Comparison of ENCODE assay signal across 12 mouse cellular contexts in genomic region chr1:172049131-172049782, GRCm38 (mm10). TPM values are rescaled to one million over a fixed set of nuclear protein-coding genes. Genes with fewer than 3 reads are reported as not detected.
DNase-seq lines count a peak whose midpoint lies in the region; ATAC-seq and TF ChIP-seq lines count a peak whose summit lies in the region.
"Had no signal": no experiment of that assay in that cellular context is flagged by ENCODE, and none has a peak within 500 bp of the region (broad histone marks: within the 10 kb centered on the region; RNA-seq: fewer than 3 reads in every experiment).

No protein-coding gene starts in this region.

- H3K4me3 ChIP-seq in embryonic facial prominence, embryonic 12.5 days: 0 out of 2 replicates have a peak overlapping the region, but pooled peaks have one; percentile 1
- no peak overlapping the region for H3K4me3 ChIP-seq in hindbrain, embryonic 15.5 days
- H3K4me3 ChIP-seq in myocyte: no peak overlapping the region
- no peak overlapping the region for H3K4me3 ChIP-seq in liver, postnatal 0 days (ENCODE audit: low read depth, low read length)
- H3K4me3 ChIP-seq in cerebellum, adult 2 months (replicated peaks; ENCODE audit: insufficient read depth, low read depth, low read length): no peak overlapping the region

- no peaks in the 10 kb centered on the region for H3K36me3 ChIP-seq in embryonic facial prominence, embryonic 12.5 days
- H3K36me3 ChIP-seq in hindbrain, embryonic 15.5 days: no peaks in the 10 kb centered on the region
- no peaks in the 10 kb centered on the region for H3K36me3 ChIP-seq in myocyte (ENCODE audit: control insufficient read depth, insufficient read depth)
- H3K36me3 ChIP-seq in liver, postnatal 0 days (replicated peaks; ENCODE audit: insufficient read depth, low read length): no peaks in the 10 kb centered on the region

- TF ChIP-seq EP300 in liver, postnatal 0 days (IDR thresholded peaks at IDR 0.05; ENCODE audit: low read depth): no peak

- peak; percentile 40 for DNase-seq in gastrocnemius, postnatal 14 days
- no peak for DNase-seq in gastrocnemius, adult 18-20 months (ENCODE audit: low spot score)
- DNase-seq in left cerebral cortex, postnatal 25 days (ENCODE audit: low spot score in 2 of 2): no peak
- no peak for DNase-seq in liver, postnatal 0 days
- DNase-seq in cerebellum, adult 2 months: no peak
- DNase-seq: cerebellum, postnatal 25 days had no signal

- no peak for TF ChIP-seq CTCF in liver, postnatal 0 days (IDR thresholded peaks at IDR 0.05; ENCODE audit: low read depth)
- no peak for TF ChIP-seq CTCF in cerebellum, adult 2 months (IDR thresholded peaks at IDR 0.05; ENCODE audit: borderline replicate concordance, insufficient read depth, low read depth, low read length)

- H3K9ac ChIP-seq in embryonic facial prominence, embryonic 12.5 days: no peak overlapping the region
- H3K9ac ChIP-seq in hindbrain, embryonic 15.5 days: peak overlapping the region; percentile 18; the same call in 1 of the 2 replicates
- no peak overlapping the region for H3K9ac ChIP-seq in liver, postnatal 0 days (replicated peaks)

- peaks cover 35% of the 10 kb centered on the region for H3K27me3 ChIP-seq in embryonic facial prominence, embryonic 12.5 days
- H3K27me3 ChIP-seq in hindbrain, embryonic 15.5 days: no peaks in the 10 kb centered on the region
- H3K27me3 ChIP-seq in myocyte (ENCODE audit: control insufficient read depth, insufficient read depth, insufficient read length): peaks cover 4% of the 10 kb centered on the region
- peaks cover 32% of the 10 kb centered on the region for H3K27me3 ChIP-seq in liver, postnatal 0 days (ENCODE audit: insufficient read depth, low read length)
- no peaks in the 10 kb centered on the region for H3K27me3 ChIP-seq in cerebellum, adult 2 months (ENCODE audit: control insufficient read depth, insufficient read depth, low read length)

- peak overlapping the region; percentile 11 for H3K4me2 ChIP-seq in embryonic facial prominence, embryonic 12.5 days (replicated peaks)
- H3K4me2 ChIP-seq in hindbrain, embryonic 15.5 days: peak overlapping the region; percentile 38
- peak overlapping the region; percentile 66 for H3K4me2 ChIP-seq in myocyte (ENCODE audit: low read depth)
- no peak overlapping the region for H3K4me2 ChIP-seq in liver, postnatal 0 days (ENCODE audit: low read depth, low read length)

- WGBS in embryonic facial prominence, embryonic 12.5 days: 18% methylated on average over 13 of the region's 13 CpGs
- WGBS in hindbrain, embryonic 15.5 days: 12% methylated on average over 13 of the region's 13 CpGs
- WGBS in liver, postnatal 0 days (ENCODE audit: insufficient replicate concordance): 48% methylated on average over 13 of the region's 13 CpGs
- WGBS in cerebellum, adult 2 months: 20% methylated on average over 13 of the region's 13 CpGs

- H3K27ac ChIP-seq in embryonic facial prominence, embryonic 12.5 days: peak overlapping the region; percentile 41; the same call in 1 of the 2 replicates
- peak overlapping the region; percentile 81 for H3K27ac ChIP-seq in hindbrain, embryonic 15.5 days (replicated peaks)
- H3K27ac ChIP-seq in liver, postnatal 0 days (ENCODE audit: low read depth): no peak overlapping the region
- H3K27ac ChIP-seq in cerebellum, adult 2 months (ENCODE audit: insufficient read depth, low read length): no peak overlapping the region

- intact Hi-C loops in gastrocnemius, postnatal 14 days (cut with DNase I; ENCODE audit: low total_unique reads): no loop called here
- intact Hi-C loops in left cerebral cortex, postnatal 25 days (cut with DNase I): loop anchor here (5.0 kb wide), 2 partner anchors 78 to 263 kb away; partner anchors contain the start of gene Pex19

- no peaks in the 10 kb centered on the region for H3K9me3 ChIP-seq in embryonic facial prominence, embryonic 12.5 days
- H3K9me3 ChIP-seq in hindbrain, embryonic 15.5 days: no peaks in the 10 kb centered on the region
- no peaks in the 10 kb centered on the region for H3K9me3 ChIP-seq in liver, postnatal 0 days (ENCODE audit: low read length)

- no peak overlapping the region for H3ac ChIP-seq in myocyte (ENCODE audit: control insufficient read depth, insufficient read length)

- ATAC-seq in embryonic facial prominence, embryonic 12.5 days (ENCODE audit: insufficient number of reproducible peaks, insufficient read depth, low FRiP score, low TSS enrichment): no peak; the same call in 1 of the 2 replicates
- ATAC-seq in hindbrain, embryonic 15.5 days (ENCODE audit: low FRiP score, low read depth): peak; percentile 50
- ATAC-seq in liver, postnatal 0 days: no peak
- ATAC-seq: activated CD4-positive, CD25-positive, alpha-beta regulatory T cell, adult 4 months; inflammation-experienced regulatory T-cells, adult 6 months had no signal

- TF ChIP-seq POLR2A in myocyte (IDR thresholded peaks at IDR 0.05; ENCODE audit: insufficient read length, low read depth): no peak
- no peak for TF ChIP-seq POLR2A in cerebellum, adult 2 months (IDR thresholded peaks at IDR 0.05; ENCODE audit: borderline replicate concordance, insufficient read depth, low read length)

- peaks cover 20% of the 10 kb centered on the region; the same call in 1 of the 2 replicates for H3K4me1 ChIP-seq in embryonic facial prominence, embryonic 12.5 days
- H3K4me1 ChIP-seq in hindbrain, embryonic 15.5 days (replicated peaks): peaks cover 35% of the 10 kb centered on the region
- H3K4me1 ChIP-seq in liver, postnatal 0 days (ENCODE audit: insufficient read depth): peaks cover 3% of the 10 kb centered on the region; the same call in 1 of the 2 replicates
- no peaks in the 10 kb centered on the region for H3K4me1 ChIP-seq in cerebellum, adult 2 months (ENCODE audit: control insufficient read depth, insufficient read depth, low read length)

- H3K79me2 ChIP-seq in myocyte (ENCODE audit: control insufficient read depth, insufficient read depth): no peaks in the 10 kb centered on the region

TF ChIP-seq in myocyte, 11 proteins besides CTCF, POLR2A, EP300 and RAD21:
- TF ChIP-seq CEBPB (IDR thresholded peaks at IDR 0.05; ENCODE audit: insufficient read depth, poor library complexity, severe bottlenecking) (no peak), MYOG (IDR thresholded peaks at IDR 0.05; ENCODE audit: control insufficient read depth in 1 of 3, insufficient read depth in 1 of 3, insufficient read length in 2 of 3, low read depth in 2 of 3) (peak in 1 of 3 experiments; percentile 4)
TF ChIP-seq in myocyte: peak in this region for 1.

RNA-seq across cellular contexts. Expression of gene Nhlh1, which starts 8.1 kb away (rescaled TPM):
- total RNA-seq in gastrocnemius, postnatal 14 days (2021): not detected
- total RNA-seq in gastrocnemius, adult 18-20 months (2021): not detected
- 3.9 and 4.1 TPM in 2 replicates for polyA plus RNA-seq in embryonic facial prominence, embryonic 12.5 days (2016; fragmentation: Nextera tagmentation; extraction: Ambion mirVana)
- 3.6 and 4.8 TPM in 2 replicates for polyA plus RNA-seq in hindbrain, embryonic 15.5 days (2015; fragmentation: Nextera tagmentation; extraction: Ambion mirVana)
- polyA plus RNA-seq in myocyte (2012; fragmentation: generic; extraction: Trizol): 0.02 TPM
- total RNA-seq in left cerebral cortex, postnatal 25 days (2021): under 1 TPM; 0.23 to 0.64 TPM
- polyA plus RNA-seq in liver, postnatal 0 days (2015; fragmentation: Nextera tagmentation; extraction: Ambion mirVana): not detected in 2 replicates
- 0.05 and 0.07 TPM in 2 replicates for polyA plus RNA-seq in cerebellum, adult 2 months (2012; rRNA removed)
- total RNA-seq: gastrocnemius, postnatal 36 days had no signal
- polyA plus RNA-seq: activated CD4-positive, CD25-positive, alpha-beta regulatory T cell, adult 4 months; inflammation-experienced regulatory T-cells, adult 6 months had no signal

RNA-seq across cellular contexts. Expression of gene Vangl2, which starts 21.0 kb away (rescaled TPM):
- 1 to 10 TPM; 1.9 to 2.6 TPM for total RNA-seq in gastrocnemius, postnatal 14 days (2021)
- under 1 TPM; 0.34 to 0.55 TPM for total RNA-seq in gastrocnemius, adult 18-20 months (2021)
- polyA plus RNA-seq in embryonic facial prominence, embryonic 12.5 days (2016; fragmentation: Nextera tagmentation; extraction: Ambion mirVana): 24.7 and 25.6 TPM in 2 replicates
- polyA plus RNA-seq in hindbrain, embryonic 15.5 days (2015; fragmentation: Nextera tagmentation; extraction: Ambion mirVana): 41.1 and 48.9 TPM in 2 replicates
- 6.9 TPM for polyA plus RNA-seq in myocyte (2012; fragmentation: generic; extraction: Trizol)
- 10 to 100 TPM; 13.3 to 13.5 TPM for total RNA-seq in left cerebral cortex, postnatal 25 days (2021)
- 0.71 and 0.78 TPM in 2 replicates for polyA plus RNA-seq in liver, postnatal 0 days (2015; fragmentation: Nextera tagmentation; extraction: Ambion mirVana)
- 10.5 and 13.1 TPM in 2 replicates for polyA plus RNA-seq in cerebellum, adult 2 months (2012; rRNA removed)

RNA-seq across cellular contexts. Expression of gene Copa, which starts 33.1 kb away (rescaled TPM):
- total RNA-seq in gastrocnemius, postnatal 14 days (2021): 10 to 100 TPM; 80.8 to 80.9 TPM
- 10 to 100 TPM; 85.8 to 86.6 TPM for total RNA-seq in gastrocnemius, adult 18-20 months (2021)
- polyA plus RNA-seq in embryonic facial prominence, embryonic 12.5 days (2016; fragmentation: Nextera tagmentation; extraction: Ambion mirVana): 231 and 236 TPM in 2 replicates
- 183 and 190 TPM in 2 replicates for polyA plus RNA-seq in hindbrain, embryonic 15.5 days (2015; fragmentation: Nextera tagmentation; extraction: Ambion mirVana)
- polyA plus RNA-seq in myocyte (2012; fragmentation: generic; extraction: Trizol): 144 TPM
- 100 to 1,000 TPM; 146 to 154 TPM for total RNA-seq in left cerebral cortex, postnatal 25 days (2021)
- 50.2 and 55.4 TPM in 2 replicates for polyA plus RNA-seq in liver, postnatal 0 days (2015; fragmentation: Nextera tagmentation; extraction: Ambion mirVana)
- 125 and 131 TPM in 2 replicates for polyA plus RNA-seq in cerebellum, adult 2 months (2012; rRNA removed)

RNA-seq across cellular contexts. Expression of gene Ncstn, which starts 33.3 kb away (rescaled TPM):
- 10 to 100 TPM; 33.6 to 34.5 TPM for total RNA-seq in gastrocnemius, postnatal 14 days (2021)
- total RNA-seq in gastrocnemius, adult 18-20 months (2021): 10 to 100 TPM; 24.7 to 24.8 TPM
- polyA plus RNA-seq in embryonic facial prominence, embryonic 12.5 days (2016; fragmentation: Nextera tagmentation; extraction: Ambion mirVana): 106 and 107 TPM in 2 replicates
- 109 and 114 TPM in 2 replicates for polyA plus RNA-seq in hindbrain, embryonic 15.5 days (2015; fragmentation: Nextera tagmentation; extraction: Ambion mirVana)
- polyA plus RNA-seq in myocyte (2012; fragmentation: generic; extraction: Trizol): 49.7 TPM
- total RNA-seq in left cerebral cortex, postnatal 25 days (2021): 10 to 100 TPM; 68.3 to 70.8 TPM
- 36.7 and 41.8 TPM in 2 replicates for polyA plus RNA-seq in liver, postnatal 0 days (2015; fragmentation: Nextera tagmentation; extraction: Ambion mirVana)
- 84.3 and 89.3 TPM in 2 replicates for polyA plus RNA-seq in cerebellum, adult 2 months (2012; rRNA removed)

Comparison
In these comparisons a context has a peak if more than half of its experiments do, and no peak if none do; other contexts are left out.
1. H3K27ac ChIP-seq: peak in embryonic facial prominence, embryonic 12.5 days (single experiment) and hindbrain, embryonic 15.5 days (single experiment); none in liver, postnatal 0 days (single experiment) and cerebellum, adult 2 months (single experiment).